Mouse (Mus musculus) limb, embryonic 14.5 days (tissue): ENCODE data around the gene Tefm. TPM values are rescaled to one million over a fixed set of nuclear protein-coding genes. Genes with fewer than 3 reads are reported as not detected.
"Not testable (repeated sequence)": the region's sequence is repeated elsewhere in the genome, so short reads cannot be mapped to it uniquely, and the experiment has no call there.

Experiments
- ATAC-seq: fragments of 200-750 bp; cut with Nextera tagmentation; 2 replicates; pipeline ENCODE4 v1.8.0; 2017; ENCODE audit warnings: low read depth, moderate number of reproducible peaks, moderate TSS enrichment; ENCODE audit not compliant: low FRiP score
- DNase-seq: peaks from one replicate; pipeline ENCODE4 v3.0.0-alpha.2; 2015; ENCODE audit warnings: low spot score
- H3K27ac ChIP-seq: fragments of 300-500 bp; sonication (generic); replicated peaks from 2 replicates; pipeline ENCODE4 v1.5.1; 2014; ENCODE audit warnings: low read depth, mild to moderate bottlenecking, low read length, moderate library complexity, mixed read lengths
- H3K27me3 ChIP-seq: fragments of 300-500 bp; sonication (generic); 2 replicates; pipeline ENCODE4 v1.6.1; 2014; ENCODE audit warnings: low read length, mixed read lengths; ENCODE audit not compliant: control insufficient read depth, insufficient read depth
- H3K36me3 ChIP-seq: fragments of 300-500 bp; sonication (generic); 2 replicates; pipeline ENCODE4 v1.6.1; 2014; ENCODE audit warnings: mild to moderate bottlenecking, low read length, moderate library complexity, mixed read lengths; ENCODE audit not compliant: control insufficient read depth, insufficient read depth
- H3K4me1 ChIP-seq: fragments of 300-500 bp; sonication (generic); 2 replicates; pipeline ENCODE4 v1.6.1; 2014; ENCODE audit warnings: antibody characterized with exemption, low read length, mixed read lengths; ENCODE audit not compliant: control insufficient read depth, insufficient read depth
- H3K4me2 ChIP-seq: fragments of 300-500 bp; sonication (generic); replicated peaks from 2 replicates; pipeline ENCODE4 v1.6.1; 2014; ENCODE audit warnings: low read depth, mild to moderate bottlenecking, low read length, moderate library complexity; ENCODE audit not compliant: severe bottlenecking
- H3K4me3 ChIP-seq: fragments of 300-500 bp; sonication (generic); replicated peaks from 2 replicates; pipeline ENCODE4 v1.5.1; 2014; ENCODE audit warnings: low read length
- H3K9ac ChIP-seq: fragments of 300-500 bp; sonication (generic); 2 replicates; pipeline ENCODE4 v1.6.1; 2014; ENCODE audit warnings: mild to moderate bottlenecking, low read depth, low read length, moderate library complexity; ENCODE audit not compliant: severe bottlenecking
- H3K9me3 ChIP-seq: fragments of 300-500 bp; sonication (generic); 2 replicates; pipeline ENCODE4 v1.6.1; 2016; ENCODE audit warnings: low read length; ENCODE audit not compliant: control insufficient read depth
- POLR2A ChIP-seq: fragments of 200-500 bp; IDR thresholded peaks from 2 replicates; pipeline ENCODE4 v1.8.0; 2012; ENCODE audit warnings: inconsistent platforms, mild to moderate bottlenecking, moderate library complexity, borderline replicate concordance; ENCODE audit not compliant: insufficient read depth, insufficient read length; ENCODE audit errors: extremely low read depth
- WGBS: fragments of 180-500 bp; shearing (Covaris S2); extraction: QIAGEN DNeasy Blood & Tissue Kit; methylation state at CpG from one replicate; pipeline ENCODE4 v1.1.7; 2014; 5-methylcytosine and 5-hydroxymethylcytosine counted together
- polyA plus RNA-seq, 2 experiments: library from polyadenylated mRNA; depleted of rRNA in 1 of 2; stranded (reverse) in 1 of 2; unstranded in 1 of 2; fragments of >200 nt; fragmentation: Nextera tagmentation in 1 of 2; extraction: Ambion mirVana in 1 of 2; gene quantifications; 2 replicates each; pipeline versions ENCODE4 v1.2.1 to v1.2.3; 2012 to 2014

Gene Tefm
- polyA plus RNA-seq, 2 experiments: 17.2 to 23.8 TPM

- peak within 1 kb of the TSS; percentile 38 for H3K9ac ChIP-seq
- no peak within 1 kb of the TSS for H3K27ac ChIP-seq
- H3K27me3 ChIP-seq: peaks cover 24% of the 10 kb centered on the region
- DNase-seq: peak; percentile 58
- peak within 1 kb of the TSS; percentile 71 for H3K4me2 ChIP-seq
- H3K36me3 ChIP-seq: no peaks in the 10 kb centered on the region
- ATAC-seq: peak; percentile 82
- WGBS: 3% methylated on average over 42 of the region's 47 CpGs
- H3K4me1 ChIP-seq: no peaks in the 10 kb centered on the region
- no peak for TF ChIP-seq POLR2A
- no peaks in the 10 kb centered on the region for H3K9me3 ChIP-seq
- H3K4me3 ChIP-seq: peak within 1 kb of the TSS; percentile 50
These were observed 12.0 kb upstream of the Tefm start, which contains the start of gene Adap2 for GRCm38 (mm10) chr11:80153857-80154495. Gene Adap2, plus strand, starts transcription at chr11:80154105.

- H3K36me3 ChIP-seq: no peaks in the 10 kb centered on the region
- 74% methylated on average over 8 of the region's 8 CpGs for WGBS
- no peak for ATAC-seq
These were observed 10.4 kb upstream of the Tefm start for GRCm38 (mm10) chr11:80152376-80152775.

GRCm38 (mm10) chr11:80151541-80151940 lies 9.6 kb upstream of the Tefm start:
- no peaks in the 10 kb centered on the region for H3K36me3 ChIP-seq
- H3K9me3 ChIP-seq: no peaks in the 10 kb centered on the region
- H3K4me1 ChIP-seq: no peaks in the 10 kb centered on the region
- H3K27me3 ChIP-seq: peaks cover 24% of the 10 kb centered on the region
- 68% methylated on average over 2 of the region's 2 CpGs for WGBS
- no peak overlapping the region for H3K27ac ChIP-seq
- ATAC-seq: no peak
- DNase-seq: no peak
- H3K9ac ChIP-seq: no peak overlapping the region
- H3K4me3 ChIP-seq: no peak overlapping the region
- no peak overlapping the region for H3K4me2 ChIP-seq
- TF ChIP-seq POLR2A: no peak

More at GRCm38 (mm10) chr11:80152376-80152775, 10.4 kb upstream of the Tefm start:
- Histone ChIP-seq H3K27me3 (peaks cover 24% of the 10 kb centered on the region), H3K27ac (no peak overlapping the region), H3K4me3 (no peak overlapping the region), H3K4me2 (no peak overlapping the region), H3K9ac (no peak overlapping the region), H3K4me1 (no peaks in the 10 kb centered on the region), H3K9me3 (no peaks in the 10 kb centered on the region)
- DNase-seq: no peak
- TF ChIP-seq POLR2A: no peak

- no peak for TF ChIP-seq POLR2A
- H3K36me3 ChIP-seq: no peaks in the 10 kb centered on the region
- no peak overlapping the region for H3K4me2 ChIP-seq
- ATAC-seq: no peak
- WGBS: 82% methylated on average over 5 of the region's 5 CpGs
- no peak overlapping the region for H3K27ac ChIP-seq
- H3K9ac ChIP-seq: no peak overlapping the region
- H3K27me3 ChIP-seq: peaks cover 23% of the 10 kb centered on the region
- no peak for DNase-seq
- no peaks in the 10 kb centered on the region for H3K4me1 ChIP-seq
- H3K9me3 ChIP-seq: no peaks in the 10 kb centered on the region
- H3K4me3 ChIP-seq: no peak overlapping the region
These were observed 8.6 kb upstream of the Tefm start for GRCm38 (mm10) chr11:80150566-80150965.

- Histone ChIP-seq H3K4me2 (no peak overlapping the region), H3K4me3 (no peak overlapping the region), H3K36me3 (no peaks in the 10 kb centered on the region), H3K9me3 (no peaks in the 10 kb centered on the region), H3K27me3 (peaks cover 14% of the 10 kb centered on the region), H3K4me1 (no peaks in the 10 kb centered on the region), H3K27ac (no peak overlapping the region), H3K9ac (no peak overlapping the region)
- 83% methylated on average over 8 of the region's 8 CpGs for WGBS
- DNase-seq (no peak), ATAC-seq (no peak)
- no peak for TF ChIP-seq POLR2A
These were observed 7.5 kb upstream of the Tefm start for GRCm38 (mm10) chr11:80149412-80150023.

- not testable (repeated sequence) for DNase-seq, ATAC-seq, H3K4me2 ChIP-seq, H3K27me3 ChIP-seq, H3K36me3 ChIP-seq, H3K4me3 ChIP-seq, H3K27ac ChIP-seq, H3K9ac ChIP-seq, H3K9me3 ChIP-seq, H3K4me1 ChIP-seq
- 58% methylated on average over 2 of the region's 4 CpGs for WGBS
These were observed 7.0 kb upstream of the Tefm start for GRCm38 (mm10) chr11:80148974-80149373.
